Mouse (Mus musculus): ENCODE measurements around the gene Rbm34. TPM values are rescaled to one million over a fixed set of nuclear protein-coding genes. Genes with fewer than 3 reads are reported as not detected.

Gene Rbm34
- polyA plus RNA-seq, 1 experiment from 2014 or later, result 24.0 TPM

DNA sequence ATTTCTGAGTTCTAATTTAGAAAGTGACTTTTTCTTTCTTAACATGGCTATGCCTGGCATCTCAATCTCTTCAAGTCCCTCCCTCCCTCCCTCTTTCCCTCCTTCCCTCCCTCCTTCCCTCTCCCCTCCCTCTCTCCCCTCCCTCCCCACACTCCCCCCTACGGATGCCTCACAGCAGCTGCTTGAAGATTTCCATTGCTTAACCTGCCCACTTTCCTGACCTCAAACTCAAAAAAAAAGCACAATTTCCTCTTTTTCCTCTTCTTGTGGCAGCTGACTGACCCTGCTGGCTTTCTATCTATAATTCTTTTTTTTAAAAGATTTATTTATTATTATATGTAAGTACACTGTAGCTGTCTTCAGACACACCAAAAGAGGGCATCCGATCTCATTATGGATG is 69.8 kb downstream of the Rbm34 start:
- Histone ChIP-seq H3K27ac (no peak overlapping the region), H3K27me3 (no peaks in the 10 kb centered on the region), H3K4me1 (no peaks in the 10 kb centered on the region), H3K4me2 (no peak overlapping the region), H3K4me3 (no peak overlapping the region), H3K9me3 (replicated peaks) (0 out of 2 replicates have a peak, but pooled peaks cover 3% of the 10 kb centered on the region), H3K36me3 (ENCODE audit: poor library complexity, severe bottlenecking) (no peaks in the 10 kb centered on the region), H3K9ac (no peak overlapping the region)
- WGBS, result 56% methylated on average over 2 of the region's 2 CpGs
- no peak for ATAC-seq

Other genes starting within 250 kb of the Rbm34 start
- 207 and 209 TPM in 2 replicates for gene Tomm20, start 25.2 kb downstream of the Rbm34 start, polyA plus RNA-seq (2015; fragmentation: Nextera tagmentation; extraction: Ambion mirVana)
- 23.7 and 24.7 TPM in 2 replicates for gene Pard3, start 92.8 kb upstream of the Rbm34 start, polyA plus RNA-seq (2015; fragmentation: Nextera tagmentation; extraction: Ambion mirVana)